Mouse (Mus musculus): ENCODE data around the gene Ccz1.
A peak's percentile ranks its signal among the peaks of the same experiment; 100 is the strongest.
"Not testable (repeated sequence)": the region's sequence is repeated elsewhere in the genome, so short reads cannot be mapped to it uniquely, and the experiment has no call there.

Ccz1 gene

DNA sequence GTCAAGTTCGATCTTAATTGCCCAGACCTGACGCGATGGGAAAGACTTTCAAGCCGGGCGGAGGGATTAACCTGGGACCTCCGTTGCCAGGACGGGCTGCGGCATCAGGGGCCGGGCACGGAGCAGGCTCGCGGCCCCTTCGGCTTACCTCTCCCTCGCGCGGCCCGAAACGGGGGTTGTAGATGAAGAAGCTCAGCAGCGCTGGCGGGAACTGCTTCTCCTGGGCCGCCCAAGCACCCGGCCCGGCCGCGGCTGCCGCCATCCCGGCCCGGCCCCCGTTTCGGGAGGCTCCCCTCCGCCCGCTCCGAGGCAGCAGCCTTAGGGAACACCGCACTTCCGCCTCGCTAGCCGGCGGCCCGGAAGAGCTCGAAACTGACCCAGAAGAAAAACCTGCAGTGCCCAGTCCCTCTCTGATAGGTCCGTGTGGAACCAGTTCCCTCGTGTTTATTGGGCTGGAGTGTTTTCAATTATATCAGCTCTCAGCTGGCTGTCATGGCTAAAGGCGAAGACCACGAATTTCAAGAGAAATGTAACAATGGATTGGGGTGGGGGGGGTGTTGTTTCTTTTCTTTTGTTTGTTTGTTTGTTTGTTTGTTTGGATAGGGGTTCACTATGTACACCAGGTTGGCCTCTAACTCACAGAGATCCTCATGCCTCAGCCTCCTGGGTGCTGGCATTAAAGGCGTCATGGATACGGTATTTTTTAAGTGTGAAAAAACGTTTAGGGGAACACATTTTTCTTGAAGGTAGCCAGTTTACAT is at the start of gene Ccz1:
Ccz1 (minus strand) TSS at position 327 of the 761 bp plus-strand sequence.
- peak; percentile 91 for DNase-seq (ENCODE audit: low spot score)

DNA sequence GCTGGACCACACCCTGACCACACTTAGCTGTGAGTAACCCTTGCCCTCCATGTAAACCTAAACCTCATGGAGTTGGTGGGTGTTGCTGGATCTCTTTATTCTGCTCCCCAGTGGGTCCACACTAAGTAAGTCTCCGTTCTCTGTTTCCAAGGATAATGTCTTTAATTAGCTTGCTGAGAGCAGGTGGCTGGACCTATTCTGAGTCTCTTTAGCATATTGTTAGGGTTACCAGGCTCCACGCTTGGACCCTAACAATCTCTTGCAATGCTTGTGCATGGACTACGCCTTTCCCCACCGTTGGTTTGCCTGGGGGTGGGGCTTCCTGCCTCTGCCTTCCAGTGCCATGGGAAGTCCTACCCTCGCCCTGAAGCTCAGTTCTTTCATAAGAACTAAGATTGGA is 49.4 kb upstream of the Ccz1 start:
- DNase-seq (ENCODE audit: low spot score) = no peak

DNA sequence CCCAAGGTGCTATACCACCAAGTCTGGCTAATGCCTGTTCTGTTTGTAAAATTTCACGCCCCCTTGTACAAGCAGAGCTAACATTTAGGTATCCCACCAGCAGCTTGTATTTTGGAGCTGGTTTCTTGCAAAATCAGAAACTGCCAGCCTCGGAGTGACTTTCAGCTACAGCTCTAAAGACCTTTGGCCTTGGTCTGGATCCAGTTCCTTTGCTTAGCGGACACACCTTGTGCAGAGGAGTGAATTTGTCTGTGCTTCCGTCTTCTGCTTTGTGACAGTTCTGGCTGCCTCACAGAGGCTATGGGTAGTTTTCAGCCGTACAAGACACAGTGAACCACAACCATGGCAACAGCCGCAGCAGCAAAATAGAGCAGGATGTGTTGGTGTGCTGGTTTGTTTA is 39.7 kb upstream of the Ccz1 start:
- no peak for DNase-seq (ENCODE audit: low spot score)

DNA sequence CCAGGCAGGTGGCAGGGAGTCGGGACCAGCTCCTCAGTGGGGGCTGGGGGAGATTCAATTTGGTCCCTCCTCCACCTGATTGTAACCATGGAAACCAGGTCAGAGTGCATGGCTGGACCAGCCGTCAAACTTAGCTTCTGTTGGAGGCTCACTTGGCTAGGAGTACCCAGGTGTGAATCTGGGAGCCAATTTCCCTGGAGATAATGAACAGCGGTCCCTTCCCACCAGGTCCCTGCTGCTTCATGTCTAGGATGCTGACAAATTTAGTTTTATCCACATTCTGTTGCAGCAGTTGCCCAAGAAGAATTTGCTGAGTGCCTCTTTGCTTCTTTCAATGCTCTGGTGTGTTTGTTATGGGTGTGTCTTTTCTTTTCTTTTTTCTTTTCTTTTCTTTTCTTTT is 38.8 kb upstream of the Ccz1 start:
- no peak for DNase-seq (ENCODE audit: low spot score)

DNA sequence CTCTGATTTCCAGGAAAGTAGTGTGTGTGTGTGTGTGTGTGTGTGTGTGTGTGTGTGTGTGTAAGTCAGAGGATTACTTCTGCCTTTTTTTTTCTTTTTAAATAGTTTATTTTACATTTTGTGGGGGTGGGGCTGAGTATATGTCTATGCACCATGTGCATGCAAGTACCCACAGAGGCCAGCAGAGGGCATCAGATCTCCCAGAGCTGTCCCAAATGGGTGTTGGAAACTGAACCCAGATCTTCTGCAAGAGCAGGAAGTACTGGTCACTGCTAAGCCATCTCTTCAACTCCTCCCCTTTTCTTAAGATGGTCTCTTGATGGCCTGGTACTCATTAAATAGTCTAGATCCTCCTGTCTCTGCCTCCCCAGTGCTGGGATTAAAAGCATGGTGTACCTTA is 36.6 kb upstream of the Ccz1 start:
- no peak for DNase-seq (ENCODE audit: low spot score)

DNA sequence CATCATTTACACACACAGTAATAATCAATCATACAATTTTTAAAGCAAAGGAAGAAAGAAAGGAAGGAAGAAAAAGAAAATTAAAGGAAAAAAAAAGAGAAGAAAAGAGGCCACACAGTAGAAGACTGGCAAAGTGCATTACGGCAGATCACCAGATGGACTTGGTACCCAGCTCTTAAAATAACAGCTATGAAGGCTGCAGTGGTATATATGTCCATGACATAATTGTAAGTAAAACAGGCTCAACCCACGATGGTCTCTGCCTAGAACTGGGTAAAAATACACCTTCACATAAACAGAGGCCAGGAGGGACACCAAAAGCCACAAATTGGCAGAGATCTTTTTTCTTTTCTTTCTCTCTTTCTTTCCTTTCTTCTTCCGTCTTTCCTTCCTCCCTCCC is 35.2 kb upstream of the Ccz1 start:
- DNase-seq (ENCODE audit: low spot score) = no peak

DNA sequence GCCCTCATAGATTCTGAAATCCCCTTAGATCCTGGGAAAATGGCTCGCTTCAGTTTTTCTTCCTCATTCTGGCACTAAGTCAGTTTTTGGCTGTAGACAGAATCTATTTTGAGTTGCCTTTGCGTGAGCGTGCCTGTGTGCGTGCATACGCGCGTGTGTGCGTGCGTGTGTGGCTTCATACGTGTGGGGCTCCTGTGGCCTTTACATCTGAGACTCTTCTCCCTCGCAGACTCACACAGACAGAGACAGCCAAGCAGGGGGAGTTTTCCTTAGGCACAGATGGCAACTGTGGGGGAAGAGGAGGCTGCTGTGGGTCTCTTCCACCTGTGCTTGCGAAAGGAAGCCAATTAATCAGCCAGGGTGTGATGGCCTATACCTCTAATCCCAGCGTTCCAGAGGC is 32.6 kb upstream of the Ccz1 start:
- DNase-seq (ENCODE audit: low spot score) = no peak

DNA sequence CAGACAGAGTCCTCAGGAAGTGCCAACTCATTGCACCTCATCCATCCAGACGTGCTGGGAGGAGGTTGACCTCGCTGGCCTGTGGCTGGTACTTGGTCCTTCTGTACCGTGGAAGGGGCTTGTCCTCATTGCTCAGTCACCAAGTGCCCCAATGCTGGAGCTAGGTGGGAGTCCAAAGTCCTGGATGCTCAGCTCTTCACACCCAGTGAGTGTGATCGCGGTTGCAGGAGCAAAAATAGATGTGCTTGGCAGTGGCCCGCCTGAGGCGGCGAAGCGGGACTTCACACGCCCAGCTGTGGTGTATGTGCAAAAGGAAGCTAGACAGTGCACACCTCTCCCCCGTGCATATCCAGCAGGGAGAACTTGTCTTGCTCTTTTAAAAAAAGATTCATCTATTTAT is 28.5 kb upstream of the Ccz1 start:
- no peak for DNase-seq (ENCODE audit: low spot score)

DNA sequence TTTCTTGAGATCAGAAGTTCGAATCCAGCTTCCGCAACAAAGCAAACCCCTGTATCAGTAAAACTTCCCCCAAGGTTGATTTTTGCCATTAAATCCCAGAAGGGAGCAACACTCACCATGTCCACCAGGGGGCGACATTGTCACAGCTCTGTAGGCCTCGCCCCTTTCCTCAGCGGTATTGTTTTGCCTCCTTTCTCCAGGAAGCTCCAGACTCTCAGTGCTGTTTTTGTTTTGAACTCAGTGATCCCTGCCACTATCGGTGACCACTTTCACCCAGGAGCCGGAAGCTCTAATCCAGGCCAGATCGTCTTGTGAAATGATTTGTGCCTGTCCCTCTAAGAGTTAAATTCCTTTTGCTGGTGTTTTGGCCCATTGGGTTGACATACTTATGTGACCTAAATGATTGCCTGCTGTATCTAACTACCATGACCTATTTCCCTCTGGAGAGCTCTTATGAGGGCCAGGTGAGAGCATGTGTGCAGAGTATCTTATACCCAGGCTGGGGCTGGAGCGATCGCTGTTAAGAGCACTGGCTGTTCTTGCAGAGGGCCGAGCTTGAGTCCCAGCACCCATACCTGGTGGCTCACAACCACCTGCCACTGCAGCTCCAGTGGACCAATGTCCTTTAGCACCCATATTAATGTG is 26.2 kb upstream of the Ccz1 start:
- peak; percentile 88 for DNase-seq (ENCODE audit: low spot score)

DNA sequence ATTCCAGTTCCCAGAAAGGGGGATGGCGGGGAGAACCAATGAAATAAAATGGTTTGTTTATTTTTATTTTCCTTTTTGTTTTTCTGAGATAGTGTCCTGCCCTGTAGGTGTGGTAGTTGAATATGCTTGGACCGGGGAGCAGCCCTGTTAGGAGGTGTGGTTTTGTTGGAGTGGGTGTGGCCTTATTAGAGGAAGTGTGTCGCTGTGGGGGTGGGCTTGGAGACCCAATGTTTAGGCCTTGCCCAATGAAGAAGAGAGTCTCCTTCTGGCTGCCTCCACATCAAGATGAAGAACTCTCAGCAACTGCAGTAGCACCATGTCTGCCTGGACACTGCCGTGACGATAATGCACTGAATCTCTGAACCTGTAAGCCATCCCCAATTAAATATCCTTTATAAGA is 25.2 kb upstream of the Ccz1 start:
- DNase-seq (ENCODE audit: low spot score) = no peak

DNA sequence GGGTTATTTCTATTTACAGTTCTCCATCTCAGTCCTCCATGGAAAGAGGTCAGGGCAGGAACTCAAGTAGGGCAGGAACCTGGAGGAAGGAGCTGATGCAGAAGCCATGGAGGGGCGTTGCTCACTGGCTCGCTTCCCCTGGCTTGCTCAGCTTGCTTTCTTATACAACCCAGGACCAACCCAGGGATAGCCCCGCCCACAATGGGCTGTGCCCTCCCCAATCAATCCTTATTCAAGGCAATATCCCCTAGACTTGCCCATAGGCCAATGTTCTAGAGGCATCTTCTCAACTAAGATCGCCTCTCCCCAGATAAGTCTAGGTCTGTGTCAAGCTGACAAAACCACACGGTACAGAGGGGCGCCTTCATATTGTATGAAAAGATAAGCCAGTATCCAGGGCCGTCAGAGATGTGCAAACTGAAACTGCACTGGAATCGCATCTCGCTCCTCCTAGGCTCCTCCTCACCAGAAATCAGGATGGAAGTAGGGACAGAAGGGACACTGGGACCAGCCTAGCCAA is 24.5 kb upstream of the Ccz1 start:
- no peak for DNase-seq (ENCODE audit: low spot score)

DNA sequence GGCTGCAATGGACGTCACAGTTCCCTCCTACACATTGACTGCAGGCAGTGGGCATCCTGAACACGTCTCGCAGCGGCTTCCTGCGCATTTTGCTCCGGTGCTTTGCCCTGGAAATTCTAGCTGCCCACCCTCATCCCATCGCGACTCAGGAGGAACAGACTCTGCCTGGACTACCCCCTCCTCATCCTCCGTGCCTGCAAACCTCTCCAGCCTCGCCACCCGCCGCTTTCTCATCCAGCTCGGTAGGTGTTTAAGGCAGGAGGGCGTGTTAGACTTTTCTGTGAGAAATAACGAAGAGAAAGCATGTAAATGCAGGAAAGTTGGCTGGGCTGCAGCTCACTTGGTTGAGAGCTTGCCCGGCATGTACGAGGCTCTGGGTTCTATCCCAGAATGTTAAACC is 22.3 kb upstream of the Ccz1 start:
- no peak for DNase-seq (ENCODE audit: low spot score)

DNA sequence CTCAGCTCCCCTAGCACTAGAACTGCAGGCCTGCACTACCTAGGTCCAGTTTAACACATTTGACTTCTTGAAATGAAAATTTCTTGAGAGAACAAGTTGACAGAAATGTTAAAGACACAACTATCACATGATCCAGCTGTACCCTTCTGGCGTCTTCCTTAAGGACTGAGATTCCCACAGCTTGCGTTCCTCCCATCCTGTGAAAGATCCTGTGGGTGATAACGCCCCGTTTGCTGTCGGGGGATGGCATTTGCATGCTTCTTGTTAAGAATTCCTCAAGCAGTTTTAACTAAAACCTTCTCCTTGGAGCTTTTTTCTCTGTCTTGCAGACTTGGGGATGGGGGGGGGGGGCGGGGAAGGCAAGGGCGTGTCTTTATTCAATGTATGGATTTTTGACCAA is 19.9 kb upstream of the Ccz1 start:
- no peak for DNase-seq (ENCODE audit: low spot score)

DNA sequence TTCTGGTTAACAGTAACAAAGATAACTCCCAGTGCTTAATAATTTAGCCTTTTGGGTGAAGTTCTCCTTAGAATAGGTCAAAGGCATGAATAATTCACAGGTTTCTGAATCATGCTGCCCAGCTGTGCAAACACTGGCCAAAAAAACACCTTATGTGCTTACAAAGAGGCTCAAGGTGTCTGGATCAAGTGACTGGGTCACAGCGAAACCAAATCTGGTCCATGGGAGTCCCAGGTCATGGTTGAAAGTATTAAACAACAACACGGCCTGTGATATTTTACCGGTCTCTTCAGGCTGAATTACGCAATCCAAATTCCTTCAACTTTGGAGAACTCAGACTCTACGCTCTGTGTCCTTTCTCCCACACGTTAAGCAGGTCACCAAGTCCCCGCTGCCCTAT is 17.8 kb upstream of the Ccz1 start:
- no peak for DNase-seq (ENCODE audit: low spot score)

DNA sequence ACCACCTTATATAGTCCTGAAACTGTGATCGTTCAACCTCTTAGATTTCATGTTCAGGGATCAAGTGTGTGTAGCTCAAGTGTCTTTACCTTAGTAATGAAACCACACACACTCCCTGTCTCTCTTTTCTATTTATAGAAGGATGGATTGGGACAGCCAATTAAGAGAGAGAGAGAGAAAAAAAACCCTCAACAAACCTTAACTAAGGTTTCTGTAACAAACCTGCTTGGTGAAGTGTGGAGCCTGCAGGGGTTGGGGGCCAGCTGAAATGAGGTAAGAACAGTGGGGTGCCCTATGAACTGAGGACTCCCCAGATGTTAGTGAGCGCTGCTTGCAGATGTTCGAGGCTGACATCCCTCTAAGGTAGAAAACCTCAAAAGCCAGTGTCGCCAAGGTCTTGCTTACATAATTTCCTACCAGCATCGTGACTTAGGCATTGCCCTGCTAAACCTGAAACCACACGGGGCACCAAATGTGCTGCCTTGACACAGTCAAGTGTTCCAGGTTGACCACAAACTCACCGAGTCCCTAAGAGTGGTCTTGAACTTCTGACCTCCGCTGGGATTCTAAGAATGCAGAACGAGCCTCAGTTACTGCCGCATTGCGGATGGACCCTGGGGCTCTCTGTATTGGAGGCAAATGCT is 12.1 kb upstream of the Ccz1 start, which contains the start of gene Ocm:
Ocm (minus strand) TSS at position 51 of the 644 bp plus-strand sequence.
- DNase-seq (ENCODE audit: low spot score) = no peak

DNA sequence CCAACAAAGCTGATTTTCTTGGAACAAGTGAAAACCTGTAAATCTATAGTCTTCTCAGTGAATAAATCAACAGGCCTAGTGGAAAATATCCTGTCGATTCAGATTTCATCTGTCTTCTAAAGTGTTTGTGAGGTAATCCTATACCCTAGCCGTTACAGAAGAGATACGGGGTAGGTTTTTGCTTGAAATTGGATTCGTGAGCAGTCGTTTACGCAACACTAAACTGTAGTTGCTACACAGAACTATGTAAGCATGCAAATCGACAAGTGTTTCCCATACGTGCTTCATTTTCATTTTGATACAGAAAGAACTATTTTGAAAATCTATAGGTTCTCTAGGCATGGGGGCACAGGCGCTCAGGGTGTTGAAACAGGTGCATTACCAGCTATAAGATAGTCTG is 1.2 kb upstream of the Ccz1 start:
- DNase-seq (ENCODE audit: low spot score) = no peak

DNA sequence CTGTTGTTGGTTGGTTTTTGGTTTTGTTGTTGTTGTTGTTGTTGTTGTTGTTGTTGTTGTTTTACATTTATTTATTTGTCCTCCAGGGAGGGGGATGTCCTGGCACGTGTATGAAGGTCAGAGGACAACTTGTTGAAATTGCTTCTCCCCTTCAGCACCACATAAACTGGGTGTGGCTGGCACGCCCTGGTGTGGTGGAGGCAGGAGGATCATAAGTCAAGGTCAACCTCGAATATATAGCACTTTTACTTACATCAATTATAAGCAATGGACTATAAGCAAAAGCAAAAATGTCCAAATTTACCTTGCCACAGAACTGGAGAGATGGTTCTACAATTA is 604 bp upstream of the Ccz1 start:
- DNase-seq (ENCODE audit: low spot score) = no peak

DNA sequence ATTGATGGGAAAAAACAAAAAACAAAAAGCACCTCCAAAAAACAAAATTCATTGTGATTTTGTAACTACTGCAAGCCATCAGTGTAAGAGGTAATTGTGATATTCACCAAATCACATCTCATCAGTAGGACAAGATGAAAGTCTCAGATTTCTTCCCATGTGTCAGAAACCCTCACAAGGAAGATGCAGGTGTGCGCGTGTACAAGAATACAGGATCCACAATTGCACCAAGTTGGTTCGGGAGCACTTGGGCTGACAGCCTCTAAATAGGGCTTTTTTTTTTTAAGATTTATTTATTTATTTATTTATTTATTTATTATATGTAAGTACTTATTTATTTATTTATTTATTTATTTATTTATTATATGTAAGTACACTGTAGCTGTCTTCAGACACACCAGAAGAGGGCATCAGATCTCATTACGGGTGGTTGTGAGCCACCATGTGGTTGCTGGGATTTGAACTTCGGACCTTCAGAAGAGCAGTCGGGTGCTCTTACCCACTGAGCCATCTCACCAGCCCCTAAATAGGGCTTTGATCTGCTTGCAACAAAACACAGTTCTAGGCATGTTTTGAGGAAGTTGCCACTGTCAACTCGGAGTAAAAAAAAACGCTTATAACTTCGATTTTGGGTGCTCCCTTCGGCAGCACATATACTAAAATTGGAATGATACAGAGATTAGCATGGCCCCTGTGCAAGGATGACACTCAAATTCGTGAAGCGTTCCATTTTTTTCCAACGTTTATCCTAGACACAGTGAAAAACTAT is 1.1 kb downstream of the Ccz1 start:
- DNase-seq (ENCODE audit: low spot score) = not testable (repeated sequence)

DNA sequence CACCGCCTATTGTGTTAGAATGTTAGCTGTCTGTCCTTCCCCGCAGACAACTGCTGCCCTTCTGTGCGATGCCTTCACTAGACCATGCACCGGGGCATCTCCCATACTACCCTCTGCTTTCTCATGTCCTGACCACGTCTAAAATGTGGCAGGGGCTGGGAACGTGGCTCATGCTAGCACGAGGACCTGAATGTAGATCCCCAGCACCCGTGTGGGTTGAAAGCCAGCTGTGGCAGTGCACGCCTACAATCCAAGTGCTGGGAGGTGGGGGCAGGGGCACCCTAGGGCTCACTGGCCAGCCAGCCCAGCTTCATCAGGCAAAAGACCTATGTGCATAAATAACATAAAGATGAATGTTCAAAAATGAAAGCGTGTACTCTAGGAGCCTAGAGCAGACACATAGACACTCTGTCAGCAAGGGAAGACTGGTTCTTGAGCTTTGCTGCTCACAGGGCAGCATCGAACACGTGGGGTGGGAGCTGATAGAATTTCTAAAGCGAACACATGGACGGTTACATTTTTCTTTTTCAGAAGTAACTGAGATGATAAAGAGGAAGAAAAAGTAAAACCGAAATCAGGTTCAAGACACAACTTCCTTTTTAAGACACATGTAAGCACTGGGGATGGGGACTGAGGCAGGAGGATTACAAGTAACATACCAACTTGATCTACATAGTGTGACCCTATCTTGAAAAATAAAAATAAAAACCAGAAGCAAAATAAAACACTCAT is 12.1 kb downstream of the Ccz1 start:
- DNase-seq (ENCODE audit: low spot score) = no peak

DNA sequence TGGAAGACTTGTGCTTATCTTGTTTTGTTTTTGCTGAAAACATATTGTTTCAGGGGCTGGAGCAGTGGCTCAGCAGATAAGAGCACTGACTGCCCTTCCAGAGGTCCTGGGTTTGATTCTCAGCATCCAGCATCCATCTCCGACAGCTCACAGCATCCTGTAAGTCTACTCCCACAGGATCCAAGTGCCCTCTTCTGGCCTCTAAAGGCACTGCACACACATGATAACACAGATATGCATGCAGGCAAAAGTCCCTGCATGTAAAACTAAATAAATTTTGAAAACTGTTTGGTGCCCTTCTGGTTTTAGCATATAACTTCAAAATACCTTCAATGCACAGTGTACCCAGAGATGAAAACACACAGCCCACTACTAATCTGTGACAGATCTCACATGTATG is 15.3 kb downstream of the Ccz1 start:
- peak; percentile 24 for DNase-seq (ENCODE audit: low spot score)

DNA sequence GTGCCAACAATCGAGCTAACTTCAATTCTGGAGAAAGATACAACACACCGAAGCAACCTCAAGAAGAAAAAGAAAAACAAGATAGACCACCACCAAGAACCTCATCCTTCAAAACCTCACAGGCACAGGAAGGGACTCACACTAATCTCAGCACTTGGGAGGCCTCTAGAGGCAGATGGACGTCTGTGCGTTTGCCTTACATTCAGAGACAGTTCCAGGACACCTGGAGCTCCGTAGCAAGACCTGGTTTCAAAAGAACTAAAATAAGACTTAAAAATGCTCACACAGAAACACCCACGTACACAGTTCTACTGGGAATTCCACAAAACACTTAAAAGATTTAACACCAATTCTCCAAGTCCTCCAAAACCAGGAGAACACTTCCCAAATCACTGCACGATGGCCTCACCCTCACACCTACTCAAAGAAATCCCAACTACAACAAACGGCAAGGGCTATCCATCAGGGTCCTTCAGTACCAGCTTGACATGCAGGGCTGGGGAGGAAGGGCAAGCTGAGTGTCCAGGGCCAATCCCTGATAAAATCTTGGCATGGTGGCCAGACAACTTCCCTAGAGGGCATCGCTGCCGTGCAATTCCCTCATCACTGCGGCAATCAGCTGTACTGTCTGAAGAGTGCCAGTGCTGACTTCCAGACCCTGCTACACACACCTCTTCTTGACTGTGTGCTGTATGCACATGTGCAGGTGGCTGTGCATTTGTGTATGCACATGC is 19.9 kb downstream of the Ccz1 start:
- DNase-seq (ENCODE audit: low spot score) = no peak

Measured in retina, embryonic 14.5 days (tissue).